Mouse (Mus musculus): ENCODE results near the gene Ssr1.

DNA sequence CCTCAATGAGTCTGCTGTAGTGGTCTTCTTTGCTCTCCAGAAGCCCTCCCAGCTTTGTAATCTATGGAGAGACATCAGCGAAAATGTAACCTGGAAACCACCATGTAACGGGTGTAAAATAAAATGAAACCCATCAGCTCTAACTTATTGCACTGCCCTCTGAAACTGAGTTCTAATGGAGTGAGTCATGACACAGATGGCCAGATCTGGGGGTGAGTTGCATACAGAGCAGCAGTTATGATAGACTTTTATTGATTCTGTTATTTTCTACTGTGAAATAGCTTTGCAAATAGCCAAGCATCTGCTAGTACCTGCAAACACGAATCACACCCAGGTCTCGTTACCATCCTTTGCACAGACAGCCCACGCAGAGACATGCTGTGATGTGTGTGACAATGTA is 18.4 kb upstream of the Ssr1 start:
- TF ChIP-seq CTCF (IDR thresholded peaks at IDR 0.05; ENCODE audit: insufficient read depth, low read depth, low read length) (no peak), POLR2A (IDR thresholded peaks at IDR 0.05; ENCODE audit: insufficient read depth, low read depth, low read length) (no peak)

All from olfactory bulb, adult 2 months (tissue).